Mouse (Mus musculus): ENCODE results near the gene Gpr65. TPM values are rescaled to one million over a fixed set of nuclear protein-coding genes. Genes with fewer than 3 reads are reported as not detected.
A peak's percentile ranks its signal among the peaks of the same experiment; 100 is the strongest.
"Not testable (repeated sequence)": the region's sequence is repeated elsewhere in the genome, so short reads cannot be mapped to it uniquely, and the experiment has no call there.

The Gpr65 gene
- polyA plus RNA-seq, 2 experiments, result 2.4 to 3.2 TPM

- Histone ChIP-seq H3K9me3 (ENCODE audit: control insufficient read depth, low read length) (no peaks in the 10 kb centered on the region), H3K4me1 (replicated peaks; ENCODE audit: control insufficient read depth in 2 of 2, insufficient read depth in 2 of 2, low read length in 1 of 2) (no peaks in the 10 kb centered on the region)
- TF ChIP-seq EP300 (IDR thresholded peaks at IDR 0.05; ENCODE audit: low read depth) (no peak), CTCF (IDR thresholded peaks at IDR 0.05; ENCODE audit: low read depth) (no peak)
Observed at GRCm38 (mm10) chr12:98311376-98312083, 43.1 kb downstream of the Gpr65 start.

DNA sequence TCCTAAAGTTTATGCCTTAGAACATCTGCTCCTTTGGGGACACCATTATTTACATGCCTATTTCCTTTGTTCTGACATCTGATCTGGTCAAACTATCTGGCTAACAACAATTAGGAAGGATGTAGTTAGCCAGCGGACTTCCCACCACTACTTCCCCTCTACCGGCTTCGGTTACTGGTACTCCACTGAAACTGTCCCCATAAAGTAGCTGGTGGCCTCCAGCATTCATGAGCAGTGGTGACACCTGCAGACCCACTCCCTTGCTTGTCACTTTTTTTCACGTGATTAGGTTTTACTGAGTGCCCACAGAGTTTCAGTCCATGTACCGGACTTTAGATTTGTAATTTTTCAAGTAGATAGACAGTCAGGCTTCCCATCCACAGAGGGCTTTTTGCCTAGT is 47.5 kb downstream of the Gpr65 start:
- Histone ChIP-seq H3K27me3 (ENCODE audit: control insufficient read depth, insufficient read depth, low read length) (no peaks in the 10 kb centered on the region), H3K27ac (no peak overlapping the region), H3K4me1 (replicated peaks; ENCODE audit: control insufficient read depth in 2 of 2, insufficient read depth in 2 of 2, low read length in 1 of 2) (no peaks in the 10 kb centered on the region), H3K9me3 (ENCODE audit: control insufficient read depth, low read length) (no peaks in the 10 kb centered on the region), H3K36me3 (replicated peaks; ENCODE audit: control insufficient read depth, insufficient read depth, low read depth) (no peaks in the 10 kb centered on the region), H3K9ac (replicated peaks) (no peak overlapping the region), H3K4me2 (ENCODE audit: low read depth) (no peak overlapping the region), H3K4me3 (ENCODE audit: insufficient read depth in 1 of 2, low read depth in 2 of 2, low read length in 2 of 2) (no peak overlapping the region)
- TF ChIP-seq EP300 (IDR thresholded peaks at IDR 0.05; ENCODE audit: low read depth), result no peak
- TF ChIP-seq CTCF (IDR thresholded peaks at IDR 0.05; ENCODE audit: low read depth), result no peak
- ATAC-seq (ENCODE audit: insufficient read depth) (no peak), DNase-seq (ENCODE audit: low read depth in 3 of 3, low spot score in 3 of 3) (no peak)
- 9% methylated on average over 5 of the region's 5 CpGs for WGBS (ENCODE audit: insufficient replicate concordance)

More at GRCm38 (mm10) chr12:98311376-98312083, 43.1 kb downstream of the Gpr65 start:
- Histone ChIP-seq H3K27ac (no peak overlapping the region), H3K9ac (replicated peaks) (no peak overlapping the region), H3K4me3 (ENCODE audit: insufficient read depth in 1 of 2, low read depth in 2 of 2, low read length in 2 of 2) (no peak overlapping the region), H3K27me3 (ENCODE audit: control insufficient read depth, insufficient read depth, low read length) (no peaks in the 10 kb centered on the region), H3K4me2 (ENCODE audit: low read depth) (no peak overlapping the region), H3K36me3 (replicated peaks; ENCODE audit: control insufficient read depth, insufficient read depth, low read depth) (no peaks in the 10 kb centered on the region)
- 59% methylated on average over 7 of the region's 7 CpGs for WGBS (ENCODE audit: insufficient replicate concordance)
- no peak for ATAC-seq (ENCODE audit: insufficient read depth)
- DNase-seq (ENCODE audit: low read depth in 3 of 3, low spot score in 3 of 3), result no peak

- no peaks in the 10 kb centered on the region for H3K9me3 ChIP-seq (ENCODE audit: control insufficient read depth, low read length)
- ATAC-seq (ENCODE audit: insufficient read depth), result no peak
- TF ChIP-seq CTCF (IDR thresholded peaks at IDR 0.05; ENCODE audit: low read depth) (no peak), EP300 (IDR thresholded peaks at IDR 0.05; ENCODE audit: low read depth) (no peak)
- DNase-seq (ENCODE audit: low read depth in 3 of 3, low spot score in 3 of 3), result no peak
- no peak overlapping the region for H3K4me2 ChIP-seq (ENCODE audit: low read depth)
- no peak overlapping the region for H3K4me3 ChIP-seq (ENCODE audit: insufficient read depth in 1 of 2, low read depth in 2 of 2, low read length in 2 of 2)
- no peak overlapping the region for H3K27ac ChIP-seq
- H3K4me1 ChIP-seq (replicated peaks; ENCODE audit: control insufficient read depth in 2 of 2, insufficient read depth in 2 of 2, low read length in 1 of 2), result no peaks in the 10 kb centered on the region
- WGBS (ENCODE audit: insufficient replicate concordance), result 76% methylated on average over 8 of the region's 8 CpGs
- no peaks in the 10 kb centered on the region for H3K36me3 ChIP-seq (replicated peaks; ENCODE audit: control insufficient read depth, insufficient read depth, low read depth)
- no peak overlapping the region for H3K9ac ChIP-seq (replicated peaks)
- H3K27me3 ChIP-seq (ENCODE audit: control insufficient read depth, insufficient read depth, low read length), result no peaks in the 10 kb centered on the region
Observed at GRCm38 (mm10) chr12:98317718-98318340, 49.4 kb downstream of the Gpr65 start.

- H3K9me3 ChIP-seq (ENCODE audit: control insufficient read depth, low read length), result no peaks in the 10 kb centered on the region
- no peaks in the 10 kb centered on the region for H3K36me3 ChIP-seq (replicated peaks; ENCODE audit: control insufficient read depth, insufficient read depth, low read depth)
- H3K27ac ChIP-seq, result no peak overlapping the region
- no peak overlapping the region for H3K9ac ChIP-seq (replicated peaks)
- no peaks in the 10 kb centered on the region for H3K4me1 ChIP-seq (replicated peaks; ENCODE audit: control insufficient read depth in 2 of 2, insufficient read depth in 2 of 2, low read length in 1 of 2)
- H3K4me2 ChIP-seq (ENCODE audit: low read depth), result no peak overlapping the region
- WGBS (ENCODE audit: insufficient replicate concordance), result 46% methylated on average over 4 of the region's 4 CpGs
- TF ChIP-seq EP300 (IDR thresholded peaks at IDR 0.05; ENCODE audit: low read depth), result no peak
- TF ChIP-seq CTCF (IDR thresholded peaks at IDR 0.05; ENCODE audit: low read depth), result no peak
- H3K27me3 ChIP-seq (ENCODE audit: control insufficient read depth, insufficient read depth, low read length), result no peaks in the 10 kb centered on the region
- H3K4me3 ChIP-seq (ENCODE audit: insufficient read depth in 1 of 2, low read depth in 2 of 2, low read length in 2 of 2), result no peak overlapping the region
- ATAC-seq (ENCODE audit: insufficient read depth), result no peak
- no peak for DNase-seq (ENCODE audit: low read depth in 3 of 3, low spot score in 3 of 3)
Observed at GRCm38 (mm10) chr12:98322426-98322825, 54.0 kb downstream of the Gpr65 start.

- peak; percentile 23; the same call in 1 of the 2 replicates for TF ChIP-seq CTCF (IDR thresholded peaks at IDR 0.05; ENCODE audit: low read depth)
- not testable (repeated sequence) for H3K9me3 ChIP-seq (ENCODE audit: control insufficient read depth, low read length); ATAC-seq (ENCODE audit: insufficient read depth); H3K4me2 ChIP-seq (ENCODE audit: low read depth); H3K4me3 ChIP-seq (ENCODE audit: insufficient read depth in 1 of 2, low read depth in 2 of 2, low read length in 2 of 2); H3K27me3 ChIP-seq (ENCODE audit: control insufficient read depth, insufficient read depth, low read length); H3K9ac ChIP-seq (replicated peaks); H3K27ac ChIP-seq; H3K36me3 ChIP-seq (replicated peaks; ENCODE audit: control insufficient read depth, insufficient read depth, low read depth); DNase-seq (ENCODE audit: low read depth in 3 of 3, low spot score in 3 of 3); H3K4me1 ChIP-seq (replicated peaks; ENCODE audit: control insufficient read depth in 2 of 2, insufficient read depth in 2 of 2, low read length in 1 of 2)
- WGBS (ENCODE audit: insufficient replicate concordance), result no CpG with 5 or more reads among the region's 1 CpGs
Observed at GRCm38 (mm10) chr12:98324170-98324569, 55.7 kb downstream of the Gpr65 start.

Other genes starting within 250 kb of the Gpr65 start
- 2.0 and 2.4 TPM in 2 replicates for gene Galc, start 9.2 kb upstream of the Gpr65 start, polyA plus RNA-seq (2012; rRNA removed)
- 1.9 and 2.2 TPM in 2 replicates for gene Galc, start 9.2 kb upstream of the Gpr65 start, polyA plus RNA-seq (2014; fragmentation: Nextera tagmentation; extraction: Ambion mirVana)

Data from liver, embryonic 14.5 days (tissue).